Mouse (Mus musculus) limb, embryonic 14.5 days (tissue): ENCODE measurements around the gene Acot1. TPM values are rescaled to one million over a fixed set of nuclear protein-coding genes. Genes with fewer than 3 reads are reported as not detected.
"Not testable (repeated sequence)": the region's sequence is repeated elsewhere in the genome, so short reads cannot be mapped to it uniquely, and the experiment has no call there.

Experiments used
- ATAC-seq: fragments of 200-750 bp; cut with Nextera tagmentation; 2 replicates; pipeline ENCODE4 v1.8.0; 2017; ENCODE audit warnings: low read depth, moderate number of reproducible peaks, moderate TSS enrichment; ENCODE audit not compliant: low FRiP score
- DNase-seq: peaks from one replicate; pipeline ENCODE4 v3.0.0-alpha.2; 2015; ENCODE audit warnings: low spot score
- H3K27ac ChIP-seq: fragments of 300-500 bp; sonication (generic); replicated peaks from 2 replicates; pipeline ENCODE4 v1.5.1; 2014; ENCODE audit warnings: low read depth, mild to moderate bottlenecking, low read length, moderate library complexity, mixed read lengths
- H3K27me3 ChIP-seq: fragments of 300-500 bp; sonication (generic); 2 replicates; pipeline ENCODE4 v1.6.1; 2014; ENCODE audit warnings: low read length, mixed read lengths; ENCODE audit not compliant: control insufficient read depth, insufficient read depth
- H3K36me3 ChIP-seq: fragments of 300-500 bp; sonication (generic); 2 replicates; pipeline ENCODE4 v1.6.1; 2014; ENCODE audit warnings: mild to moderate bottlenecking, low read length, moderate library complexity, mixed read lengths; ENCODE audit not compliant: control insufficient read depth, insufficient read depth
- H3K4me1 ChIP-seq: fragments of 300-500 bp; sonication (generic); 2 replicates; pipeline ENCODE4 v1.6.1; 2014; ENCODE audit warnings: antibody characterized with exemption, low read length, mixed read lengths; ENCODE audit not compliant: control insufficient read depth, insufficient read depth
- H3K4me2 ChIP-seq: fragments of 300-500 bp; sonication (generic); replicated peaks from 2 replicates; pipeline ENCODE4 v1.6.1; 2014; ENCODE audit warnings: low read depth, mild to moderate bottlenecking, low read length, moderate library complexity; ENCODE audit not compliant: severe bottlenecking
- H3K4me3 ChIP-seq: fragments of 300-500 bp; sonication (generic); replicated peaks from 2 replicates; pipeline ENCODE4 v1.5.1; 2014; ENCODE audit warnings: low read length
- H3K9ac ChIP-seq: fragments of 300-500 bp; sonication (generic); 2 replicates; pipeline ENCODE4 v1.6.1; 2014; ENCODE audit warnings: mild to moderate bottlenecking, low read depth, low read length, moderate library complexity; ENCODE audit not compliant: severe bottlenecking
- H3K9me3 ChIP-seq: fragments of 300-500 bp; sonication (generic); 2 replicates; pipeline ENCODE4 v1.6.1; 2016; ENCODE audit warnings: low read length; ENCODE audit not compliant: control insufficient read depth
- POLR2A ChIP-seq: fragments of 200-500 bp; IDR thresholded peaks from 2 replicates; pipeline ENCODE4 v1.8.0; 2012; ENCODE audit warnings: inconsistent platforms, mild to moderate bottlenecking, moderate library complexity, borderline replicate concordance; ENCODE audit not compliant: insufficient read depth, insufficient read length; ENCODE audit errors: extremely low read depth
- WGBS: fragments of 180-500 bp; shearing (Covaris S2); extraction: QIAGEN DNeasy Blood & Tissue Kit; methylation state at CpG from one replicate; pipeline ENCODE4 v1.1.7; 2014; 5-methylcytosine and 5-hydroxymethylcytosine counted together
- polyA plus RNA-seq, 2 experiments: library from polyadenylated mRNA; depleted of rRNA in 1 of 2; stranded (reverse) in 1 of 2; unstranded in 1 of 2; fragments of >200 nt; fragmentation: Nextera tagmentation in 1 of 2; extraction: Ambion mirVana in 1 of 2; gene quantifications; 2 replicates each; pipeline versions ENCODE4 v1.2.1 to v1.2.3; 2012 to 2014

Acot1 gene
- polyA plus RNA-seq, 2 experiments, result 30.7 to 56.5 TPM

GRCm38 (mm10) chr12:84030659-84031332 is 21.5 kb downstream of the Acot1 start:
- Histone ChIP-seq H3K4me1 (no peaks in the 10 kb centered on the region), H3K9ac (no peak overlapping the region), H3K4me3 (no peak overlapping the region), H3K9me3 (no peaks in the 10 kb centered on the region), H3K4me2 (no peak overlapping the region), H3K27ac (no peak overlapping the region), H3K27me3 (no peaks in the 10 kb centered on the region), H3K36me3 (no peaks in the 10 kb centered on the region)
- DNase-seq, result peak; percentile 78
- no peak for ATAC-seq
- no peak for TF ChIP-seq POLR2A
- 74% methylated on average over 4 of the region's 4 CpGs for WGBS

GRCm38 (mm10) chr12:84032854-84033253 is 23.6 kb downstream of the Acot1 start:
- no peak overlapping the region for H3K4me2 ChIP-seq
- H3K4me3 ChIP-seq, result no peak overlapping the region
- no peak for TF ChIP-seq POLR2A
- H3K9ac ChIP-seq, result no peak overlapping the region
- no peaks in the 10 kb centered on the region for H3K36me3 ChIP-seq
- H3K9me3 ChIP-seq, result no peaks in the 10 kb centered on the region
- WGBS, result 89% methylated on average over 4 of the region's 4 CpGs
- H3K4me1 ChIP-seq, result no peaks in the 10 kb centered on the region
- H3K27me3 ChIP-seq, result no peaks in the 10 kb centered on the region
- ATAC-seq, result no peak
- DNase-seq, result no peak
- no peak overlapping the region for H3K27ac ChIP-seq

- 72% methylated on average over 2 of the region's 2 CpGs for WGBS
- H3K9ac ChIP-seq, H3K27ac ChIP-seq, H3K4me1 ChIP-seq, DNase-seq, ATAC-seq, H3K27me3 ChIP-seq, H3K9me3 ChIP-seq, H3K36me3 ChIP-seq, H3K4me2 ChIP-seq, H3K4me3 ChIP-seq: not testable (repeated sequence)
These were observed 24.0 kb downstream of the Acot1 start for GRCm38 (mm10) chr12:84033302-84033701.

- no peak for TF ChIP-seq POLR2A
- no peak for ATAC-seq
- Histone ChIP-seq H3K36me3 (no peaks in the 10 kb centered on the region), H3K4me3 (no peak overlapping the region), H3K9ac (no peak overlapping the region), H3K27me3 (no peaks in the 10 kb centered on the region), H3K4me2 (no peak overlapping the region), H3K27ac (no peak overlapping the region), H3K4me1 (no peaks in the 10 kb centered on the region), H3K9me3 (no peaks in the 10 kb centered on the region)
- 43% methylated on average over 4 of the region's 4 CpGs for WGBS
- DNase-seq, result no peak
These were observed 24.8 kb downstream of the Acot1 start for GRCm38 (mm10) chr12:84034108-84034507.

- not testable (repeated sequence) for H3K4me1 ChIP-seq, DNase-seq, H3K9me3 ChIP-seq, H3K27ac ChIP-seq, H3K27me3 ChIP-seq, H3K36me3 ChIP-seq, ATAC-seq
- H3K9ac ChIP-seq, result peak within 1 kb of the TSS; percentile 60
- peak within 1 kb of the TSS; percentile 43 for H3K4me3 ChIP-seq
- WGBS, result 11% methylated on average over 17 of the region's 32 CpGs
- H3K4me2 ChIP-seq, result peak within 1 kb of the TSS; percentile 58
These were observed 29.0 kb downstream of the Acot1 start, which contains the start of gene Acot4 for GRCm38 (mm10) chr12:84038241-84038640. Acot4 (plus strand) TSS chr12:84038379.

GRCm38 (mm10) chr12:84038691-84039111 is 29.4 kb downstream of the Acot1 start, which contains the start of gene Gm49366:
Gm49366 (plus strand) TSS chr12:84038935.
- WGBS, result 6% methylated on average over 38 of the region's 39 CpGs
- ATAC-seq, H3K27ac ChIP-seq: not testable (repeated sequence)

More at GRCm38 (mm10) chr12:84038691-84039111, 29.4 kb downstream of the Acot1 start, which contains the start of gene Gm49366:
- Histone ChIP-seq H3K4me3 (peak within 1 kb of the TSS; percentile 43), H3K9ac (peak within 1 kb of the TSS; percentile 60), H3K4me2 (peak within 1 kb of the TSS; percentile 58)
- not testable (repeated sequence) for DNase-seq, H3K9me3 ChIP-seq, H3K36me3 ChIP-seq, H3K4me1 ChIP-seq, H3K27me3 ChIP-seq
